Mouse (Mus musculus) thymus, adult 2 months (tissue): ENCODE results near the gene Olfr818. TPM values are rescaled to one million over a fixed set of nuclear protein-coding genes. Genes with fewer than 3 reads are reported as not detected.

Source experiments
- polyA plus RNA-seq: library from polyadenylated mRNA; depleted of rRNA; stranded (reverse); fragments of >200 nt; gene quantifications from 2 replicates; pipeline ENCODE4 v1.2.3, GENCODE M21; 2012; rRNA removed

Olfr818 gene
- polyA plus RNA-seq, 1 experiment = not detected

Other genes with a start within 250 kb of the Olfr818 start
- not detected in 2 replicates for gene Olfr804, start 245.9 kb downstream of the Olfr818 start, polyA plus RNA-seq
- not detected in 2 replicates for gene Olfr805, start 219.7 kb downstream of the Olfr818 start, polyA plus RNA-seq
- gene Olfr806, start 207.2 kb downstream of the Olfr818 start, polyA plus RNA-seq = not detected in 2 replicates
- gene Olfr807, start 191.3 kb downstream of the Olfr818 start, polyA plus RNA-seq = not detected in 2 replicates
- gene Olfr808, start 183.6 kb downstream of the Olfr818 start, polyA plus RNA-seq = not detected in 2 replicates
- gene Olfr809, start 174.5 kb downstream of the Olfr818 start, polyA plus RNA-seq = not detected in 2 replicates
- gene Olfr810, start 154.2 kb downstream of the Olfr818 start, polyA plus RNA-seq = not detected in 2 replicates
- not detected in 2 replicates for gene Olfr811, start 144.7 kb downstream of the Olfr818 start, polyA plus RNA-seq
- gene Olfr812, start 103.0 kb downstream of the Olfr818 start, polyA plus RNA-seq = not detected in 2 replicates
- not detected in 2 replicates for gene Olfr813, start 93.7 kb downstream of the Olfr818 start, polyA plus RNA-seq
- not detected in 2 replicates for gene Olfr814, start 69.2 kb downstream of the Olfr818 start, polyA plus RNA-seq
- not detected in 2 replicates for gene Olfr815, start 43.2 kb downstream of the Olfr818 start, polyA plus RNA-seq
- not detected in 2 replicates for gene Olfr816, start 33.5 kb downstream of the Olfr818 start, polyA plus RNA-seq
- not detected in 2 replicates for gene Olfr819, start 18.2 kb upstream of the Olfr818 start, polyA plus RNA-seq
- gene Olfr247, start 27.0 kb upstream of the Olfr818 start, polyA plus RNA-seq = not detected in 2 replicates
- gene Gm10310, start 36.0 kb upstream of the Olfr818 start, polyA plus RNA-seq = not detected in 2 replicates
- gene Olfr820, start 63.5 kb upstream of the Olfr818 start, polyA plus RNA-seq = not detected in 2 replicates
- gene Olfr821, start 81.2 kb upstream of the Olfr818 start, polyA plus RNA-seq = not detected in 2 replicates
- not detected in 2 replicates for gene Olfr822, start 122.1 kb upstream of the Olfr818 start, polyA plus RNA-seq
- not detected in 2 replicates for gene Olfr823, start 166.3 kb upstream of the Olfr818 start, polyA plus RNA-seq
- gene Olfr824, start 180.9 kb upstream of the Olfr818 start, polyA plus RNA-seq = not detected in 2 replicates
- not detected in 2 replicates for gene Olfr825, start 217.7 kb upstream of the Olfr818 start, polyA plus RNA-seq
- gene Olfr826, start 235.1 kb upstream of the Olfr818 start, polyA plus RNA-seq = not detected in 2 replicates